Mouse (Mus musculus) thymus, postnatal 25 days (tissue): Measurements from ENCODE around the gene 3110070M22Rik.
"Not testable (repeated sequence)": the region's sequence is repeated elsewhere in the genome, so short reads cannot be mapped to it uniquely, and the experiment has no call there.

Experiments
- DNase-seq: peaks from one replicate; pipeline ENCODE4 v3.0.0; 2022

Gene 3110070M22Rik

GRCm38 (mm10) chr13:119487880-119488580 is at the start of gene 3110070M22Rik, which contains the start of gene Tmem267:
Gene 3110070M22Rik (minus strand): TSS chr13:119488383.
Gene Tmem267 (plus strand): TSS chr13:119488039.
- peak; percentile 82 for DNase-seq

DNA sequence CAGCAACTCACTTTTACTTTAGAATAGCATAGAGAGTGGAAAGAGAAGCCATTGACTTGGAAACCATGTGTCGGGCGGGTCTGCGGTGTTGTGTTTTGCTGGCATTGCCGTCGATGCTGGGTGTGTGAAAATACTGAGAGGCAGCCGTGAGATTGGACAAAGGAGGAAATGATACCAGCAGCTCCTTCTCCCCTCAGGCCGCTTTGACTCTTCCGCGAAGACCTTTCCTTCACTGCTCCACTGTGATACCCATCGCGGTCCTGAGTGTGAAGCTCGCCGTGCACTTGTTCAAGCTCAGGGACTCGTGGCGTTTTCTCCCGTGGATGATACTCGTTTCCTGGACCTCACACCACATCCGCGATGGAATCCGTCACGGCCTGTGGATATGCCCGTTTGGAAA is 6.8 kb upstream of the 3110070M22Rik start:
- not testable (repeated sequence) for DNase-seq

GRCm38 (mm10) chr13:119492083-119492482 is 3.9 kb upstream of the 3110070M22Rik start:
- DNase-seq: not testable (repeated sequence)

GRCm38 (mm10) chr13:119487354-119487753 is 829 bp downstream of the 3110070M22Rik start:
- no peak for DNase-seq

- no peak for DNase-seq
Measured at GRCm38 (mm10) chr13:119477789-119478188, 10.4 kb downstream of the 3110070M22Rik start.

GRCm38 (mm10) chr13:119476631-119477030 is 11.6 kb downstream of the 3110070M22Rik start:
- DNase-seq: no peak

DNA sequence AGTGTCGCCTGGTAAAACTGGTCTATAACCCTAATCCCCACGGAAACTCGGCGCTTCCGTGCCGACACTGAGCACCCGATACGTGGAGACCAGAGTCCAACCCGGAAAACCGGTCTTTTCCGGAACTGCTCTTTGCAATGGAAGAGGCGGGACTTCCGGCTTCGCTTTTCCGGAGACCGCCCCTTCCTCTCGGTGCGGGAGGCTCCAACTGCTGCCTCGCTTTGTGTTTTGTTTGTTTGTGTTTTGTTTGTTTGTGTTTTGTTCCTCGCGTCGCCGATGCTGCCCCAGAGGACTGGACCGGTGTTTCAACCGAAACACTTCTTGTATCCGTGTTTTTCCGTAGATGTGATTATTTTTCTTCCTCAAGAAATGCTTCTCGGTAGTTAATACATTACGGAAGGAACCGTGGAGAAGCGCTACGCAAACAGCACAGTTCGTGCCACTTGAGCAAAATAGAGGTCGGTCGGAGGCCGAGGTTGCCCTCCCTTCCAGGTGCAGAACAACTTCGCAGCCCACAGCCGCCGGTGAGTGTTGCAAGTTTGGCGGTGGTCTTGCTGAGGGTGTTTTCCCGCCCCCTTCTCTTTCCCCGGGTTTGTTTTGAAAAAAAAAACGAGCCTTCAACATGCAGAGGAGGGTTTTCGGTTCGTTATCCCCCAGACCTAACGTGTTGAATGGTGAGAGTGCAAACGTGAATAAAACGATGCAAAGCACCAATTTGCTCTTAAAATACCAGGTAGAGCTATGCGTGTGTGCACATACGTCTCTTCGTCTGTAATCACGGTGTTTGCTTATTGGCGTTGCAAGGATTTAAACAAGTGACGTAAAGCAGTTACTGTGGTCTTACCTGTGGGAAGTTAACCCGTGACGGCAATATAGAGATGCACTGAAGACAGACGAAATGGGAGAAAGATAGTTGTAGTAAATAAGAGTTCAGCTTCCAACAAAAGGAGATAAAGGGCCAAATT is 25.3 kb downstream of the 3110070M22Rik start, which contains the start of gene 4833420G17Rik:
Gene 4833420G17Rik, plus strand, starts transcription at position 173 of the 965 bp plus-strand sequence.
- DNase-seq: peak; percentile 85

DNA sequence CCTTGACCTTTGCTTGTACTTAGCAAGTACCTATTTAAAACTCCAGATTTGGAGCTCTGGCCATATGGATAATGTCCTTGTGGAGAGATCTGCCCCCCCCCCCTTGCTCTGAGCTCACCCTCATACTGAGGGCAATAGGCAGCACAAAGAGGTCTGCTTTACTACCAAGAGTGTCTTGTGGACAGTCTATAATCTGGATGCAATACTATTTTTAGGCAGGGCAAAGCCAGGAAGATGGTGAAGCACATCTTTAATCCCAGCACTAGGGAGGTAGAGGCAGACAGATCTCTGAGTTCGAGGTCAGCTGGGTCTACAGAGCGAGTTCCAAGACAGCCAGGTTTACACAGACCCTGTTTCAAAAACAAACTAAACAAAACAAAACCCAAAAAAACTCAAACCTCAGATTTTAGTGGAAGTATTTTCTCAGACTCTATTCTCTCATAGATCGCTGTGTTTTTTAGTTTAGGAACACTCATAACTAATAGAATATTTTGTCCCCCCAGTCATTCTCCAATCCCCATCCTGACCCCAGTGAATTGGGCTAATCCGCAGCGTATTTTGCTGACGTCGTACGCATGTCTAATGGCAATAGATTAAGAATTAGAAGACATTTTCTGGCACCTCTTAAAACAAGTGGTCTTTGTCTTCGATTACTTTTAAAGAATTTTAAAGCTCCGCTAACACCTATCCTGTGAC is 26.1 kb downstream of the 3110070M22Rik start:
- no peak for DNase-seq

DNA sequence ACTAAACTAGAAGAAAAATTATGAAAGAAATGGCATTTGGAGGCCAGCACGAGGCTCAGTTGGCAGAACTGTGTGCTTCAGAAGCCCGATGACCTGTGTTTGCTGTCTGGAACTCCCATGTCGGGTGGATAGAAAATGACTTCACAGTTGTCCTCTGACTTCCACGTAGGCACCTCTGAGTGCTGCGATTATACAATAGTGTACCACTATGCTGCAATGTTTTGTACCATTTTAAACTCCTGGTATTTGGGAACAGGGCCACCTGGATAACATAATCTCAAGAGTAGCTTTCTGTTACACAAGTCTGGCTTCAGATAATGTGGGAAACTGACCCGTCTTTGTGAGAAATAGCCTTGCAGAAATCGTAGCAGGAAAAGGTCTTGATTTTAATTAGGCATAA is 31.8 kb downstream of the 3110070M22Rik start:
- no peak for DNase-seq

- DNase-seq: no peak
Measured at GRCm38 (mm10) chr13:119455082-119455481, 33.1 kb downstream of the 3110070M22Rik start.

- DNase-seq: no peak
Measured at GRCm38 (mm10) chr13:119453563-119453962, 34.6 kb downstream of the 3110070M22Rik start.

GRCm38 (mm10) chr13:119442244-119442643 is 45.9 kb downstream of the 3110070M22Rik start:
- no peak for DNase-seq
